Mouse (Mus musculus) lung, adult 2 months (tissue): ENCODE results near the gene Rplp2. TPM values are rescaled to one million over a fixed set of nuclear protein-coding genes. Genes with fewer than 3 reads are reported as not detected.

Experiments used
- DNase-seq: peaks from one replicate; pipeline ENCODE4 v3.0.0; 2022
- H3K4me1 ChIP-seq: fragments of 200-500 bp; 2 replicates; pipeline ENCODE4 v1.6.1; 2011; ENCODE audit warnings: low read length; ENCODE audit not compliant: control insufficient read depth, insufficient read depth
- H3K4me3 ChIP-seq: fragments of 200-500 bp; replicated peaks from 2 replicates; pipeline ENCODE3; 2011; ENCODE audit warnings: low read depth, mild to moderate bottlenecking, control low read depth, low read length; ENCODE audit errors: extremely low read depth
- CTCF ChIP-seq: fragments of 200-500 bp; IDR thresholded peaks from 2 replicates; pipeline ENCODE4 v1.5.1; 2011; ENCODE audit warnings: mild to moderate bottlenecking, low read length, control low read depth; ENCODE audit not compliant: insufficient read depth
- POLR2A ChIP-seq: fragments of 200-500 bp; IDR thresholded peaks from 2 replicates; pipeline ENCODE4 v1.6.1; 2011; ENCODE audit warnings: low read depth, mild to moderate bottlenecking, control low read depth, low read length, borderline replicate concordance; ENCODE audit errors: extremely low read depth
- WGBS: fragments of 180-500 bp; shearing (Covaris S2); methylation state at CpG from one replicate; pipeline ENCODE4 v1.1.7; 2018; 5-methylcytosine and 5-hydroxymethylcytosine counted together
- polyA plus RNA-seq: library from polyadenylated mRNA; depleted of rRNA; stranded (reverse); fragments of >200 nt; gene quantifications from 2 replicates; pipeline ENCODE4 v1.2.3, GENCODE M21; 2012

The Rplp2 gene
- polyA plus RNA-seq, 1 experiment: 591 TPM

DNA sequence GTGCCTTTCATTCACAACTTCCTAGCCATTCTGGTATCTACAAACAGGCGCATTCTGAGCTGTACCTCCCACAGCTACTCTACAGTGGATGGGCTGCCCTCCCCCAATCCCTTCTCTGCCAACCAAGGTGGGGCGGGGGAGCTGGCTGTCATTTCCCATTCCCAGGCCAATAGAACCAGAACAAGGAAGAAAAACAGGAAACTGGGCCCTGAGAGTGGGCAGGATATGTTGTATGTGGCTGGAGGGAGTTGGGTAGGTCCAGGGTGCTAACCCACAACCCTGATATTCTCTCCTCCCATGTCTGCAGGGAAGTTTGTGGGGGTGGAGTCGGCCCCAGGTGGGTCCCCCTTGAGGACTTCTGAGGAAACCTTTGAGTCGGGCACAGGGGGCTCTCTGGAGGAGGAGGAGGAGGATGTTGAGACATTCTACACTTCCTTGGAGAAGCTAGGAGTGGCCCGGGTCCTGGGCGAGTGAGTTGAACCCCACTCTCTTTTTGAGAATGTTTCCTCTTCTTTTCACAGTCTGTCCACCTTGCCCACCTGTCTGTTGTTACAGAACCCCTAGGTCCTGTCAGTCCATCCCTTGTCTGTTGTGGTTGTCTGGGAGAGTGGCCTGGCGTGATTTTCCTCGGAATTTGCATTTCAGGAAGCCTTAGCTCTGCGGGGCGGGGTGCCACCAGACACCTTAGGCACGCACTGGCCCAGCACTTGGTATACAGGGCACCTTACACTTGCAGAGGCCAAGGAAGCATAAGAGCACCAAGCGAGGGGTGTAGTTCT, 16.8 kb downstream of the Rplp2 start:
- TF ChIP-seq POLR2A: peak; percentile 89; the same call in 1 of the 2 replicates
- no peak for TF ChIP-seq CTCF
- 29% methylated on average over 12 of the region's 12 CpGs for WGBS
- Histone ChIP-seq H3K4me1 (peaks cover 41% of the 10 kb centered on the region), H3K4me3 (peak overlapping the region; percentile 72)
- peak; percentile 77 for DNase-seq

DNA sequence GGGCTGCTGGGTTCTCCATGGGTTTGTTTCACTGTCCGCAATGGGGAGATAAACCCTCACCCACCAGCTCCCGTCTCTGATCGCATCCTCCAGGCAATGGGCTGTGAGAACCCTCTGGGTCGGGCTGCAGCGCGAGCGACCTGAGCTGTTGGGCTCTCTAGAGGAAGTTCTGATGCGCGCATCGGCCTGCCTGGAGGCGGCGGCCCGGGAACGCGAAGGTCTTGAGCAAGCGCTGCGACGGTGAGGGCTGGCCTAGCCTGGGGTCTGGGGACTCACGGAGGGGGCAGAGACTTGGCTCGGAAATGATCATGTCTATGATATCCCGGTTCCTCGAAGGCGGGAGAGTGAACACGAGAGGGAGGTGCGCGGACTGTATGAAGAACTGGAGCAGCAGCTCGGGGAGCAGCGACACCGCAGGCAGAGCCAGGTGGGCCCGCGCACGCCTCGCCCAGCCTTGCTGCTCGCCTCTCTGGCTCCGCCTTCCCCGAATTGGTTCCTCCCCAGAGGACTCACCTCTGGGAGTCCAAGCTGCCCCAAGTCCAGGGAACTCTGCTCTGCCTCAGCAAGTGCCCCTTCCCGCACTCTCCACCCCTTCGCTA, 17.5 kb downstream of the Rplp2 start:
- Histone ChIP-seq H3K4me3 (peak overlapping the region; percentile 72), H3K4me1 (peaks cover 43% of the 10 kb centered on the region)
- no peak for TF ChIP-seq CTCF
- TF ChIP-seq POLR2A: no peak
- DNase-seq: peak; percentile 59
- WGBS: 26% methylated on average over 38 of the region's 38 CpGs

DNA sequence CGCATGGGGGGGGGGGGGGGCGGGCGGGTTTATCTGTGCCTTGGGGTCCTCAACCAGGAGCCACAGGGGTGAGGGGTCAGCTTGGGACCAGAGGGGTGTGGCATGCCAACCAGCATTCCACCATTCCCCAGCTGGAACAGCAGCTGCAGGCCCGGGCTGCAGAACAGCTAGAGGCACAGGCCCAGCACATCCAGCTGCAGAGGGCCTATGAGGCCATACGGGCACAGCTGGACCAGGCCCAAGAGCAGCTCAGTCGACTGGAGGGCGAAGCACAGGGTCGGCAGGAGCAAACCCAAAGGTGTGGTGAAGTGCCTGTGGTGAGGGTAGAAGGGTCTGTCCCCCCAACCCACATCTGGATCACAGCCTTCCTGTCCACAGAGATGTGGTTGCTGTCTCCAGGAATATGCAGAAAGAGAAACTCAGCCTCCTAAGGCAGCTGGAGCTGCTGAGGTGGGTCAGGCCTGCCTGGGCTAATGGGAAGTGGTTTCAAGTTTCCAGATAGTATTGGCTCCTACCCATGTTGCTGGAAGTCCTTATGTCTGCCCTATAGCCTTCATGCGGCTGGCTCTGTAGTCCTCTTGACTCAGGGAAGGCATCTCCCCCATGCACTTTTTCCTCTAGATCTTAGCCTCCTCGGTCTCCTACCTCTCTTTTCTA, 18.3 kb downstream of the Rplp2 start:
- no peak for DNase-seq
- 39% methylated on average over 8 of the region's 10 CpGs for WGBS
- no peak overlapping the region for H3K4me3 ChIP-seq
- H3K4me1 ChIP-seq: peaks cover 36% of the 10 kb centered on the region
- TF ChIP-seq CTCF: no peak
- no peak for TF ChIP-seq POLR2A

DNA sequence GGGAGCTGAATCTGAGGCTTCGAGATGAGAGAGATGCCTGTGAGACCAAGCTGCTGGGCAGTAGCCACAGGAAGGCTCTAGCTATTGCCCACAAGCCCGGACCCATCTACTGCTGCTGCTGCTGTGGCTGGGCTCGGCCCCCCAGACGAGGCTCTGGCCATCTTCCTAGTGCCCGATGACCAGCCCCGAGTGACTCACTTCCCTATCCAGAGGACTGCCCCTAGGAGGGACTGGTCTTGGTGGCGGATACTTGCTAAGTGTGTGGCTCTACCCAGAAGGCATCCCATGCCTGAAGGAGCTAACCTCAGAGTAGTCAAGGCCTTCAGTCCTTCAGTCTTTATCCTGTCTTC, 18.9 kb downstream of the Rplp2 start:
- 51% methylated on average over 7 of the region's 7 CpGs for WGBS
- no peak for TF ChIP-seq CTCF
- TF ChIP-seq POLR2A: no peak
- Histone ChIP-seq H3K4me3 (no peak overlapping the region), H3K4me1 (peaks cover 35% of the 10 kb centered on the region)
- DNase-seq: peak; percentile 40

DNA sequence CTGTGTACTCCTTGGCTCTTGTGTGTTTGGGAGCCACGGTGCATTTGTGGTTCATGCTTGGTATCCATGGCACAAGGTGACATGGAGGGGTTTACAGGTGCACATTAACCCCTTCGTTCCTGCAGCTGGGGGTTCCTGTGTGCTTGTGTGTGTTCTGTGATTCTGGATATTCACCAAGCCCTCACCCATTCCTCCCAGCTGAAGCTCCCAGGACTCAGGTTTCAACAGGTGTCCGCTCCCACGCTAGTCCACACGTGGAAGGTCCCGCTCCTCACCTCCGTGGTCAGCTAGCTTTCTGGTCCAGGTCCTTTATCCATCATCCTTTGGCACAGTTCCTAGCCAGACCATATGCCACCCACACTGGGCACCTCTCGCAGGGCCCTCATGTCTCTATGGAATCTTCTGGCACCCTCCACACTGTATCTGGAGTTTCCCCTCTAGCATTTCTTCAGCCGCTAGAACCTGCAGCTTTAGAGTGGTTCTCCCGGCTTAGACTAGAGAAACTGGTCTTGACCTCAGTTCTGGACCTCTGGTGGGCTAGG, 19.5 kb downstream of the Rplp2 start:
- DNase-seq: no peak
- Histone ChIP-seq H3K4me3 (peak overlapping the region; percentile 37), H3K4me1 (peaks cover 35% of the 10 kb centered on the region)
- WGBS: 50% methylated on average over 10 of the region's 10 CpGs
- TF ChIP-seq CTCF (no peak), POLR2A (no peak)

DNA sequence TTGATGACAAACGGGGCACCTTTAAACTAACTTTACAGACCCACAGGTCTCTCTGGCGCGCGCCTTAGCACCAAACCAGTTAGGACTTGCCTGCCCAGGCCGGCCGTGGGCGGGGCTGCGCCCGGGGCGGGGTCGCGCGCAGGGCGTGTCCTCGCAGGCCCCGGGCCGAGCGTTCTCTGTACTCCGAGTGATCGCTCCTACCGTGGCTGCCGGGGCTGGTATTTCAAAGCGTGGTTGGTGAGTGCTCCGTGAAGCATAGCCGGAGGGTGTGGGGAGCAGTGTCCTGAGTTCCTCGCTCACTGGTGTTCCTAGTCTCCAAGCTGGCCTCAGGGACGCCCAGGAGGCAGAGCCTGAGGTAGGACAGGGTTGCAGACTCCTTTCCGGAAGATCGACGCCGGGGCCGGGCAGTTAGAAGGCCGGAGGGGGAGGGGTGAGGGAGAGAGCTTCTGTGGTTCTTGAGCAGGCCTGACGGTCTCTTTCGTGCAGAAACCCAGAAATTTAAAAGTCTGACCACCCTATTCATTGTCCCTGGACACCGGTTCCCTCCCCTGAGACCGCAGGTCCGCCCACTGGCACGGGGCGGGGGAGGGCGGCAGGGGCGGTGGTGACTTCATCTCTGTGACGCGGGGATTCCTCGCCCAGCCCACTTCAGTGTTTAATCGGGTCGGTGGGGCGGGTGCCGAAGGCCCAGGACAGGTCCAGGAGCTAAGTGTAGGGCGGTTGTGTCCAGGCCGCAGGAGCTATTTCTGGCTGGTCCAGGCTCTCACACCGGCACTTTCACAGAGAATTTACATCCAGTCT, 20.3 kb downstream of the Rplp2 start, which contains the start of gene Cd151:
Cd151 (plus strand) TSS at position 163 of the 801 bp plus-strand sequence.
- Histone ChIP-seq H3K4me3 (peak within 1 kb of the TSS; percentile 91), H3K4me1 (peaks cover 35% of the 10 kb centered on the region)
- peak; percentile 88 for DNase-seq
- under 1% methylated on average over 51 of the region's 52 CpGs for WGBS
- peak; percentile 87; the same call in 1 of the 2 replicates for TF ChIP-seq POLR2A
- no peak for TF ChIP-seq CTCF

DNA sequence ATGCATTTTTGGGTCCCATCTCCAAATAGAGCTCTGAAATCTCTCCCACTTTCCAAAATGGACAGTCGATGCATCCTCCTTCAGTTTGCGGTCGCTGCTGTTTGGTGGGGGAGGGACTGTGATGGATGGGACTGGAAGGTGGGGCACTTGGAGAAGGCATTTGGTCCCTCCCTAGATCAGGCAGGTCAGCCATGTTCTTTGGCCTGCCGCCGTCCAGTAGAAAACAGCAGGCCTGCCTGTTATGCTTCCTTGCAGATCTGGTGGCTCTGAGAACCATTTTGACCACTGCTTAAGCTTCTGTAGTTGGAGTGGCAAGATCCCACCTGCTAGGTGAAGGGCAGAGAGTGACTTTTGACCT, 21.0 kb downstream of the Rplp2 start:
- peak overlapping the region; percentile 91 for H3K4me3 ChIP-seq
- no peak for DNase-seq
- TF ChIP-seq POLR2A: no peak
- no peak for TF ChIP-seq CTCF
- 6% methylated on average over 5 of the region's 5 CpGs for WGBS
- peaks cover 34% of the 10 kb centered on the region for H3K4me1 ChIP-seq

DNA sequence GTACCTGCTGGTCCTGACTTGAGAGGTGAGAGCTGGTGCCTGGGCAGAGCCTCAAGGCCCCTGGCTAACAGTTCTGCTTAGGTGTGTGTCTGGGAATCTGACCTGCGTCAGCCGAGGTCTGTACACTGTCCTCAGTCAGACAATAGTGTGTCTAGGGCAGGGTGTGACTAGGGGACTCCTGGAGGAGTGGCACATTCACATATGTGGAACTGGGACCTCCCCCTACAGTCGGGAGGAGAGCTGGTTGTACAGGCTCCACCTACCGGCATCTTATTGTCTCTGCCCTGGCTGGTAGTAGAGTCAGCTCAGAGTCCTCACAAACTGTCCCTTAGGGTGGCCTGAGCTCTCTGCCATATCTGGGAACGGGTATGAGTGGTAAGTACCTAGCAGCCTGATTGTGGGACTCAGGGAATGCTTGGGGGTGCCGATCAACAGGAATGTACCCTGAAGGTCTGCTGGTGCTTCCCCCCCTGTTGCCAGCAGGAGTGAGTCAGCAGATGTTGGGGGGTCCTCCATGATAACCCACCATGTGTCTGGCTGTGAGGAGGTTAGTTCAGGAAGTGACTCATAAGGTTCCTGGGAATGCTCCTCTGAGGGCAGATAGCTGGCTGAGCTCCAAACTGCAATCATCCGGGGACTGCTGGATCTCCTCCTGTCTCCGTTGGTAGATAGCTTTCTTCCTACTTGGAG, 21.5 kb downstream of the Rplp2 start:
- DNase-seq: peak; percentile 62
- Histone ChIP-seq H3K4me3 (peak overlapping the region; percentile 91), H3K4me1 (peaks cover 29% of the 10 kb centered on the region)
- WGBS: 4% methylated on average over 8 of the region's 8 CpGs
- peak; percentile 41; the same call in 1 of the 2 replicates for TF ChIP-seq CTCF
- TF ChIP-seq POLR2A: peak; percentile 82; the same call in 1 of the 2 replicates
